Mouse (Mus musculus) forebrain, embryonic 13.5 days (tissue): ENCODE results near the gene Pafah1b2. TPM values are rescaled to one million over a fixed set of nuclear protein-coding genes. Genes with fewer than 3 reads are reported as not detected.
A peak's percentile ranks its signal among the peaks of the same experiment; 100 is the strongest.

Source experiments
- ATAC-seq: fragments of 200-750 bp; cut with Nextera tagmentation; 2 replicates; pipeline ENCODE4 v1.8.0; 2017
- H3K27ac ChIP-seq: fragments of 300-500 bp; sonication (generic); 2 replicates; pipeline ENCODE4 v1.5.1; 2015; ENCODE audit warnings: inconsistent platforms, mild to moderate bottlenecking, moderate library complexity
- H3K27me3 ChIP-seq: fragments of 300-500 bp; sonication (generic); 2 replicates; pipeline ENCODE4 v1.6.1; 2015; ENCODE audit warnings: mild to moderate bottlenecking, inconsistent platforms
- H3K36me3 ChIP-seq: fragments of 300-500 bp; sonication (generic); 2 replicates; pipeline ENCODE4 v1.6.1; 2015; ENCODE audit warnings: mild to moderate bottlenecking, inconsistent platforms; ENCODE audit not compliant: poor library complexity, severe bottlenecking
- H3K4me1 ChIP-seq: fragments of 300-500 bp; sonication (generic); 2 replicates; pipeline ENCODE4 v1.6.1; 2015; ENCODE audit warnings: inconsistent platforms
- H3K4me2 ChIP-seq: fragments of 300-500 bp; sonication (generic); 2 replicates; pipeline ENCODE4 v1.6.1; 2015; ENCODE audit warnings: inconsistent platforms, mild to moderate bottlenecking, moderate library complexity
- H3K4me3 ChIP-seq: fragments of 300-500 bp; sonication (generic); 2 replicates; pipeline ENCODE4 v1.5.1; 2015; ENCODE audit warnings: mild to moderate bottlenecking, inconsistent platforms
- H3K9ac ChIP-seq: fragments of 300-500 bp; sonication (generic); 2 replicates; pipeline ENCODE4 v1.6.1; 2015; ENCODE audit warnings: mild to moderate bottlenecking, inconsistent platforms
- H3K9me3 ChIP-seq: fragments of 300-500 bp; sonication (generic); replicated peaks from 2 replicates; pipeline ENCODE4 v1.6.1; 2016; ENCODE audit warnings: inconsistent platforms
- WGBS: fragments of 180-500 bp; shearing (Covaris S2); methylation state at CpG from one replicate; pipeline ENCODE4 v1.1.7; 2015; 5-methylcytosine and 5-hydroxymethylcytosine counted together
- polyA plus RNA-seq: library from polyadenylated mRNA; unstranded; fragments of >200 nt; fragmentation: Nextera tagmentation; extraction: Ambion mirVana; gene quantifications from 2 replicates; pipeline ENCODE4 v1.2.1, GENCODE M21; 2015

The Pafah1b2 gene
- polyA plus RNA-seq, 1 experiment from 2014 or later: 277 TPM

GRCm38 (mm10) chr9:45944506-45945400, 67.7 kb downstream of the Pafah1b2 start:
- no peaks in the 10 kb centered on the region for H3K4me1 ChIP-seq
- WGBS: 88% methylated on average over 13 of the region's 13 CpGs
- H3K4me3 ChIP-seq: no peak overlapping the region
- no peaks in the 10 kb centered on the region for H3K9me3 ChIP-seq
- no peak overlapping the region for H3K9ac ChIP-seq
- H3K4me2 ChIP-seq: no peak overlapping the region
- H3K27ac ChIP-seq: no peak overlapping the region
- ATAC-seq: no peak
- H3K36me3 ChIP-seq: peaks cover 94% of the 10 kb centered on the region
- no peaks in the 10 kb centered on the region for H3K27me3 ChIP-seq

- ATAC-seq: no peak
- Histone ChIP-seq H3K27ac (no peak overlapping the region), H3K9me3 (no peaks in the 10 kb centered on the region), H3K4me1 (no peaks in the 10 kb centered on the region), H3K36me3 (peaks cover 94% of the 10 kb centered on the region), H3K4me2 (no peak overlapping the region), H3K4me3 (no peak overlapping the region), H3K9ac (no peak overlapping the region), H3K27me3 (no peaks in the 10 kb centered on the region)
- 92% methylated on average over 8 of the region's 8 CpGs for WGBS
Observed at GRCm38 (mm10) chr9:45943628-45944505, 68.6 kb downstream of the Pafah1b2 start.

GRCm38 (mm10) chr9:45942916-45943315, 69.6 kb downstream of the Pafah1b2 start:
- peaks cover 94% of the 10 kb centered on the region for H3K36me3 ChIP-seq
- no peaks in the 10 kb centered on the region for H3K9me3 ChIP-seq
- 88% methylated on average over 8 of the region's 8 CpGs for WGBS
- no peaks in the 10 kb centered on the region for H3K27me3 ChIP-seq
- no peak overlapping the region for H3K27ac ChIP-seq
- H3K4me2 ChIP-seq: no peak overlapping the region
- no peaks in the 10 kb centered on the region for H3K4me1 ChIP-seq
- no peak overlapping the region for H3K4me3 ChIP-seq
- no peak overlapping the region for H3K9ac ChIP-seq
- ATAC-seq: no peak

GRCm38 (mm10) chr9:45942464-45942863, 70.0 kb downstream of the Pafah1b2 start:
- no peaks in the 10 kb centered on the region for H3K9me3 ChIP-seq
- peaks cover 90% of the 10 kb centered on the region for H3K36me3 ChIP-seq
- H3K4me3 ChIP-seq: no peak overlapping the region
- ATAC-seq: no peak
- H3K27ac ChIP-seq: no peak overlapping the region
- H3K4me1 ChIP-seq: no peaks in the 10 kb centered on the region
- no peak overlapping the region for H3K9ac ChIP-seq
- no peak overlapping the region for H3K4me2 ChIP-seq
- WGBS: 92% methylated on average over 16 of the region's 16 CpGs
- H3K27me3 ChIP-seq: no peaks in the 10 kb centered on the region

GRCm38 (mm10) chr9:45941329-45941888, 71.1 kb downstream of the Pafah1b2 start:
- Histone ChIP-seq H3K9me3 (no peaks in the 10 kb centered on the region), H3K36me3 (peaks cover 79% of the 10 kb centered on the region), H3K27ac (no peak overlapping the region), H3K4me3 (no peak overlapping the region), H3K4me1 (peaks cover under 1% of the 10 kb centered on the region; the same call in 1 of the 2 replicates), H3K4me2 (no peak overlapping the region), H3K9ac (no peak overlapping the region), H3K27me3 (peaks cover 2% of the 10 kb centered on the region; the same call in 1 of the 2 replicates)
- WGBS: 59% methylated on average over 18 of the region's 18 CpGs
- ATAC-seq: 0 out of 2 replicates have a peak, but pooled peaks have one; percentile 10

GRCm38 (mm10) chr9:45939794-45940193, 72.7 kb downstream of the Pafah1b2 start:
- Histone ChIP-seq H3K36me3 (peaks cover 63% of the 10 kb centered on the region), H3K9ac (no peak overlapping the region), H3K4me1 (peaks cover 8% of the 10 kb centered on the region; the same call in 1 of the 2 replicates), H3K4me3 (no peak overlapping the region), H3K9me3 (no peaks in the 10 kb centered on the region), H3K27ac (no peak overlapping the region), H3K4me2 (no peak overlapping the region), H3K27me3 (peaks cover 4% of the 10 kb centered on the region; the same call in 1 of the 2 replicates)
- ATAC-seq: no peak
- 97% methylated on average over 6 of the region's 6 CpGs for WGBS

- peaks cover 8% of the 10 kb centered on the region; the same call in 1 of the 2 replicates for H3K4me1 ChIP-seq
- H3K4me3 ChIP-seq: no peak overlapping the region
- H3K27me3 ChIP-seq: peaks cover 4% of the 10 kb centered on the region; the same call in 1 of the 2 replicates
- ATAC-seq: no peak
- H3K9me3 ChIP-seq: no peaks in the 10 kb centered on the region
- WGBS: 89% methylated on average over 15 of the region's 15 CpGs
- H3K9ac ChIP-seq: no peak overlapping the region
- peaks cover 56% of the 10 kb centered on the region for H3K36me3 ChIP-seq
- H3K4me2 ChIP-seq: no peak overlapping the region
- H3K27ac ChIP-seq: no peak overlapping the region
Observed at GRCm38 (mm10) chr9:45938952-45939637, 73.4 kb downstream of the Pafah1b2 start.

GRCm38 (mm10) chr9:45938088-45938487, 74.4 kb downstream of the Pafah1b2 start:
- no peaks in the 10 kb centered on the region for H3K9me3 ChIP-seq
- peaks cover 46% of the 10 kb centered on the region for H3K36me3 ChIP-seq
- no peak overlapping the region for H3K4me2 ChIP-seq
- no peak overlapping the region for H3K9ac ChIP-seq
- no peak overlapping the region for H3K4me3 ChIP-seq
- peaks cover 8% of the 10 kb centered on the region; the same call in 1 of the 2 replicates for H3K4me1 ChIP-seq
- H3K27me3 ChIP-seq: peaks cover 4% of the 10 kb centered on the region; the same call in 1 of the 2 replicates
- ATAC-seq: no peak
- no peak overlapping the region for H3K27ac ChIP-seq
- 94% methylated on average over 8 of the region's 8 CpGs for WGBS

GRCm38 (mm10) chr9:45936883-45937282, 75.6 kb downstream of the Pafah1b2 start:
- no peak overlapping the region for H3K9ac ChIP-seq
- no peak overlapping the region for H3K4me3 ChIP-seq
- H3K36me3 ChIP-seq: peaks cover 34% of the 10 kb centered on the region
- no peak overlapping the region for H3K27ac ChIP-seq
- H3K4me1 ChIP-seq: peaks cover 14% of the 10 kb centered on the region; the same call in 1 of the 2 replicates
- H3K4me2 ChIP-seq: no peak overlapping the region
- ATAC-seq: peak; percentile 41; the same call in 1 of the 2 replicates
- H3K27me3 ChIP-seq: peaks cover 4% of the 10 kb centered on the region; the same call in 1 of the 2 replicates
- WGBS: 31% methylated on average over 3 of the region's 3 CpGs
- H3K9me3 ChIP-seq: no peaks in the 10 kb centered on the region

GRCm38 (mm10) chr9:45935628-45936210, 76.8 kb downstream of the Pafah1b2 start, which contains the start of gene Tagln:
Tagln (minus strand) TSS chr9:45936058.
- H3K27ac ChIP-seq: no peak within 1 kb of the TSS
- H3K9ac ChIP-seq: peak within 1 kb of the TSS; percentile 22; the same call in 1 of the 2 replicates
- 9% methylated on average over 21 of the region's 21 CpGs for WGBS
- H3K27me3 ChIP-seq: peaks cover 4% of the 10 kb centered on the region; the same call in 1 of the 2 replicates
- peaks cover 32% of the 10 kb centered on the region for H3K36me3 ChIP-seq
- peak within 1 kb of the TSS; percentile 39 for H3K4me2 ChIP-seq
- no peaks in the 10 kb centered on the region for H3K9me3 ChIP-seq
- ATAC-seq: no peak
- H3K4me1 ChIP-seq: peaks cover 14% of the 10 kb centered on the region; the same call in 1 of the 2 replicates
- H3K4me3 ChIP-seq: no peak within 1 kb of the TSS
